Mouse (Mus musculus) adrenal gland, postnatal 25 days (tissue): ENCODE measurements around the gene Cript. TPM values are rescaled to one million over a fixed set of nuclear protein-coding genes. Genes with fewer than 3 reads are reported as not detected.

Experiments
- total RNA-seq: library from RNA; stranded (reverse); gene quantifications from 2 replicates; pipeline ENCODE4 v1.2.3, GENCODE M21; 2021

Gene Cript
- total RNA-seq, 1 experiment from 2014 or later, result 67.1 TPM

Other genes starting within 250 kb of the Cript start
- gene Tmem247, start 108.2 kb upstream of the Cript start, total RNA-seq, result not detected in 2 replicates
- gene Atp6v1e2, start 77.7 kb upstream of the Cript start, total RNA-seq, result not detected in 2 replicates
- 53.0 and 64.0 TPM in 2 replicates for gene Rhoq, start 62.5 kb upstream of the Cript start, total RNA-seq
- 14.0 and 15.4 TPM in 2 replicates for gene Pigf, start 144 bp upstream of the Cript start, total RNA-seq
- gene Socs5, start 82.1 kb downstream of the Cript start, total RNA-seq, result 82.7 and 83.4 TPM in 2 replicates
- 264 and 267 TPM in 2 replicates for gene Mcfd2, start 240.4 kb downstream of the Cript start, total RNA-seq